Mouse (Mus musculus) cerebellum, adult 2 months (tissue): ENCODE results near the gene Morn1.

Experiments
- CTCF ChIP-seq: fragments of 200-500 bp; IDR thresholded peaks from 2 replicates; pipeline ENCODE4 v1.5.1; 2011; ENCODE audit warnings: low read depth, mild to moderate bottlenecking, control low read depth, low read length, moderate library complexity, borderline replicate concordance; ENCODE audit not compliant: insufficient read depth
- POLR2A ChIP-seq: fragments of 200-500 bp; IDR thresholded peaks from 2 replicates; pipeline ENCODE4 v1.6.1; 2011; ENCODE audit warnings: low read length, control low read depth, borderline replicate concordance; ENCODE audit not compliant: insufficient read depth

DNA sequence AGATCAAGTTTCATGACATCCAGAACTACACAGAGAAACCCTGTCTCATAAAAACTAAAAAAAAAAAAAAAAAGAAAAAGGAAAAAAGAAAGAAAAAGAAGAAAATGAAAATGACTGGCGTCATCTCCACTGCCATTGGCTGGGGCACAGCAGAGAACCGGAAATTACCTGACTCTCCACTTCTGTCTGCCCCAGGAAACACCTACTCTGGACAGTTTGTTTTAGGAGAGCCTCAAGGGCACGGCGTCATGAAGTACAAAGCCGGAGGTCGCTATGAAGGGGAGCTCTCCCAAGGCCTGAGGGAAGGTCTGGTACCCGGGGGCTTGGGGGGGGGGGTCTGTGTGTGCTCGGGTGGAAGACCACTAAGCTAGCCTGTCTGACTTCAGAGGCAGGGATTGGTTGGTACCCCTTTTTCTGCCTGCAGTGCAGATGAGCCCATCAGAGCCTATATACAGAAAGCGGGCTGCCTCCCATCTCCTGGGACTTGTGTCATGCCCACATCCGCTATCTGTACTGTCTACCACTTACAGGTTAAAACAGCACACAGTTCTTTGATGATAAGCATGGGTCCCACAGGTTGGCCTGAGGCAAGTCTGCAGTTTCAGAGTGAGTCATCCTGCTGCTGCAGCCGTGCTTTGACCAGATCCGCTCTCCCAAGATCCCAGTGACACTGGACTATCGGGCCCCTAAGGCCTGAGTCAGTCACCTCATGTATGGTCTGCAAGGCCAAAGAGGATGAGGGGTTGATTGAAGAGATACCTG is 4.5 kb downstream of the Morn1 start:
- TF ChIP-seq CTCF (no peak), POLR2A (no peak)
